Mouse (Mus musculus) limb, embryonic 11.5 days (tissue): Measurements from ENCODE around the gene Patj. TPM values are rescaled to one million over a fixed set of nuclear protein-coding genes. Genes with fewer than 3 reads are reported as not detected.
"Not testable (repeated sequence)": the region's sequence is repeated elsewhere in the genome, so short reads cannot be mapped to it uniquely, and the experiment has no call there.

Source experiments
- ATAC-seq: fragments of 200-750 bp; cut with Nextera tagmentation; 2 replicates; pipeline ENCODE4 v1.8.0; 2017; ENCODE audit warnings: low read depth; ENCODE audit not compliant: insufficient number of reproducible peaks, low FRiP score, low TSS enrichment
- DNase-seq: peaks from one replicate; pipeline ENCODE4 v3.0.0-alpha.2; 2015; ENCODE audit warnings: low spot score
- H3K27ac ChIP-seq: fragments of 300-500 bp; sonication (generic); replicated peaks from 2 replicates; pipeline ENCODE4 v1.5.1; 2014; ENCODE audit warnings: low read depth, mild to moderate bottlenecking, low read length
- H3K27me3 ChIP-seq: fragments of 300-500 bp; sonication (generic); 2 replicates; pipeline ENCODE4 v1.6.1; 2014; ENCODE audit warnings: mild to moderate bottlenecking, low read length, mixed read lengths; ENCODE audit not compliant: control insufficient read depth, insufficient read depth
- H3K36me3 ChIP-seq: fragments of 300-500 bp; sonication (generic); 2 replicates; pipeline ENCODE4 v1.6.1; 2014; ENCODE audit warnings: mild to moderate bottlenecking, low read length, moderate library complexity, mixed read lengths; ENCODE audit not compliant: control insufficient read depth, insufficient read depth
- H3K4me1 ChIP-seq: fragments of 300-500 bp; sonication (generic); 2 replicates; pipeline ENCODE4 v1.6.1; 2014; ENCODE audit warnings: low read length, mixed read lengths; ENCODE audit not compliant: control insufficient read depth, insufficient read depth
- H3K4me2 ChIP-seq: fragments of 300-500 bp; sonication (generic); 2 replicates; pipeline ENCODE4 v1.6.1; 2014; ENCODE audit warnings: low read depth, mild to moderate bottlenecking, moderate library complexity; ENCODE audit not compliant: severe bottlenecking
- H3K4me3 ChIP-seq: fragments of 300-500 bp; sonication (generic); 2 replicates; pipeline ENCODE4 v1.5.1; 2014; ENCODE audit warnings: low read depth, low read length
- H3K9ac ChIP-seq: fragments of 300-500 bp; sonication (generic); 2 replicates; pipeline ENCODE4 v1.6.1; 2014; ENCODE audit warnings: mild to moderate bottlenecking, low read length
- H3K9me3 ChIP-seq: fragments of 300-500 bp; sonication (generic); 2 replicates; pipeline ENCODE4 v1.6.1; 2016; ENCODE audit warnings: low read length; ENCODE audit not compliant: control insufficient read depth
- WGBS: fragments of 180-500 bp; shearing (Covaris S2); extraction: QIAGEN DNeasy Blood & Tissue Kit; methylation state at CpG from one replicate; pipeline ENCODE4 v1.1.7; 2014; 5-methylcytosine and 5-hydroxymethylcytosine counted together
- polyA plus RNA-seq: library from polyadenylated mRNA; unstranded; fragments of >200 nt; fragmentation: Nextera tagmentation; extraction: Ambion mirVana; gene quantifications from 2 replicates; pipeline ENCODE4 v1.2.1, GENCODE M21; 2014

Patj gene
- polyA plus RNA-seq, 1 experiment from 2014 or later, result 19.4 TPM

DNA sequence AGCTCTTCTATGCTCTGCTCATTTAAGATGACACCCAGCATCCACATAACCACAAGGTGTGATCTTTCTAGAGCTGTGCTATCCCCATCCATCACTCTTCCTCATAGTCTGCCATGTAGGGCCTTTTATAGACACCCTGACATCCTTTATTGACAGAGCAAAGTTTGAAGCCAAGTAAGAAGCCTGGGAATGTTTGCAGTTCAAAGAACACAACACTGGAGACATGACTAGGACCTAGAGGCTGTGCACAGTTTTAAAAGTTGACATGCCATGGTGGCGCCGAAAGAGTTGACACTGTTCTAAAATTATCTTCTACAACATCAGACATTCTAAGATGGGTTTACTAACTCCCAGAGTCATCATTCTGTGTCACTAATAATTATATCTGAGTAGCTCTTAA, 214.9 kb downstream of the Patj start:
- H3K9ac ChIP-seq, result no peak overlapping the region
- H3K36me3 ChIP-seq, result no peaks in the 10 kb centered on the region
- no peaks in the 10 kb centered on the region for H3K4me1 ChIP-seq
- no peak for DNase-seq
- no peaks in the 10 kb centered on the region for H3K27me3 ChIP-seq
- no peak overlapping the region for H3K27ac ChIP-seq
- no peak overlapping the region for H3K4me3 ChIP-seq
- H3K9me3 ChIP-seq, result no peaks in the 10 kb centered on the region
- no peak for ATAC-seq
- no peak overlapping the region for H3K4me2 ChIP-seq
- WGBS, result 93% methylated on average over 2 of the region's 2 CpGs

DNA sequence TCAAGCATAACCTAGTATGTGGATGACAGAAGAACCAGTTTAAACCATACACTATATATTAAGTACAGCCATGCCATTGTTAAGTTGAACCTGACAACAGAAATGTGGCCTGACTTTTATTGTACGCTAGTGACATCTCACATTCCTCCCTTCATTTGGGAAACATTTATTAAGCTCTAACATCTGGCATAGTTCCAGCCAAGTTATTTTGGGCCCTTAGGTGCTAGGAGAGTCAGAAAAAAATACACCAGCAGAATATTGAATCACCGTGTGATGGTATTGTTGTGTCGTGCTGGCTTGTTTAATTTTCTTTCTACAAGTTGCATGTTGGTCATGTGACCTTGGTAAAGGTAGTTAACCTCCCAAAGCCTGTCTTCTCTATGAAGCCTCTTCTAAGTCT, 218.8 kb downstream of the Patj start:
- WGBS, result 89% methylated on average over 3 of the region's 3 CpGs
- Histone ChIP-seq H3K4me1 (no peaks in the 10 kb centered on the region), H3K4me2 (no peak overlapping the region), H3K9me3 (no peaks in the 10 kb centered on the region), H3K9ac (no peak overlapping the region), H3K4me3 (no peak overlapping the region), H3K36me3 (no peaks in the 10 kb centered on the region), H3K27me3 (no peaks in the 10 kb centered on the region), H3K27ac (no peak overlapping the region)
- ATAC-seq, result no peak
- no peak for DNase-seq

DNA sequence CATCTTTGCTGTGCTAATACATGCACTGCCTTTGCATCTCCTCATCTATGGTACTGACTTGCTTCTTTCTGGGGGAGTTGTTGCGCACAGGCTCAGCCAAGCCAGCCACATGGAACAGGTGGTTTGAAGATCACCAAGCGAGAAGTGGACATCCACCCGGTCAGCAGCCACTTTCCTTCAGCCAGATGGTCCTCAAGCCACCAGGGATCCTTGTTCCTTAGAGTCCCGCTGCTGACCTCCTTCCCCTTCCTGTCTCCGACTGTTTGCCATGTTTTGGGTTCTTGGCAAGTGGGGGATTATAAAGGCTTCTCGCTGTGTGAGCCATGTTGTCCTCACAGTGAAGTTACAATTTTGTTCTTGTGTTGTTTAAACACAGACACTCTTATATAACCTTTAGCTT, 223.6 kb downstream of the Patj start:
- H3K27ac ChIP-seq, result no peak overlapping the region
- WGBS, result 80% methylated on average over 6 of the region's 6 CpGs
- H3K4me3 ChIP-seq, result no peak overlapping the region
- no peaks in the 10 kb centered on the region for H3K36me3 ChIP-seq
- ATAC-seq, result no peak
- no peaks in the 10 kb centered on the region for H3K9me3 ChIP-seq
- no peak overlapping the region for H3K9ac ChIP-seq
- no peak for DNase-seq
- no peak overlapping the region for H3K4me2 ChIP-seq
- H3K4me1 ChIP-seq, result no peaks in the 10 kb centered on the region
- H3K27me3 ChIP-seq, result no peaks in the 10 kb centered on the region

DNA sequence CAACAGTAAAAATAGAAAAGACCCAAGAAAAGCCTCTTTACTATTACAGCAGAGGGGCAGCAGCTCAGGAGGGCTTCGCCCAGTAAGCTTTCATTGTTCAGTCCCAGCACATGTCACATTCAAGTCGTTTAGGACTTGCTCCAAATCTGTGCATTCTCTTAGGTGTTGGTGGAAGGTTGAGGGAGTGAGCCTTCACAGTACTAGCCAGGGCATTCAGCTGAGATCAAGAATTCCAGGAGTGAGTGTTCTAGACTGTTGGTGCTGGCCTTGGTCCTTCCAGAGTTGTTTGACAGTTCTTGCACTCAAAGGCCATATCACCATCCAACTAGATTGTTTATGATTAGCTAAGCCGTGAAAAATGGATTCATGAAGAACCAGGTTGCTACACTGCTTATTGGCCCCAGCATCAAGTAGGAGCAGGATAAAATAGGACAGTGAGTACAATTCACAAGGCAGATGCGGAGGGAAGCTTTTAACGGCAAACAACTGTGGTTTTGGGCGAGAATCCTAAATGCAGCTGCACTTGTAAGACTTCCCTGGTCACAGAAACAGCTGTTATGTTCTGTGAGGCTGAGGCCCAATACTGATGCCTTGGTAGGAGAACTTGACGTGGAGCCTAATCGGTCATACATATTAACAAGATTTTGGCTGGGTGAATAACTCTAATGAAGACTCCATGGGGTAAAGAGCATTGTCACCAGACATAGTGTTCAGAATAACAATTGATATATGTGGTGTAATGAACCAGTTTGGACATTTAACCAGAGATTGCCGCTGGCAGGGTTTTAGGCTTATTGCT, 225.6 kb downstream of the Patj start:
- DNase-seq (no peak), ATAC-seq (no peak)
- Histone ChIP-seq H3K36me3 (no peaks in the 10 kb centered on the region), H3K4me3 (no peak overlapping the region), H3K4me2 (no peak overlapping the region), H3K9ac (no peak overlapping the region), H3K9me3 (no peaks in the 10 kb centered on the region), H3K4me1 (no peaks in the 10 kb centered on the region), H3K27ac (no peak overlapping the region), H3K27me3 (no peaks in the 10 kb centered on the region)
- 83% methylated on average over 9 of the region's 9 CpGs for WGBS

DNA sequence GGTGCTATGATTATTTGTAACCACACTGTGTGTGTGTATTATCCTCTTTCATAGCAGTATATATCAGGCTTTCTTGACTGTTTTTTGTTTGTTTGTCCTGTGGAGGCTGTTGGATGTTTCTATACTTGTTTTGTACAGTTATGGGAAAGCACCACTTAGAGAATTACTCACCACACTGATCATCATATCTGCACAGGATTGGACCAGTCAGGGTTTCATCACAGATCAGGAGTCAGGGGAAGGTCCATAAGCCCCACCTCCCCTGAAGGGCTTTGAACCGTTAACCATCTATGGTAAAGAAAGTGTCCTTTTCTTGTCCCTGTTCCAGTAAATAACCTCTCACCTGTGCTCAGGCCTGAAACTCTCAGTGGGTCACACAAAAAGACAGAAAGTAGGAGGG, 226.6 kb downstream of the Patj start:
- ATAC-seq, result no peak
- no peaks in the 10 kb centered on the region for H3K27me3 ChIP-seq
- no peak for DNase-seq
- no peaks in the 10 kb centered on the region for H3K36me3 ChIP-seq
- H3K4me2 ChIP-seq, result no peak overlapping the region
- no peaks in the 10 kb centered on the region for H3K9me3 ChIP-seq
- H3K27ac ChIP-seq, result no peak overlapping the region
- no peak overlapping the region for H3K9ac ChIP-seq
- WGBS, result 62% methylated on average over 1 of the region's 1 CpGs
- no peak overlapping the region for H3K4me3 ChIP-seq
- H3K4me1 ChIP-seq, result no peaks in the 10 kb centered on the region

DNA sequence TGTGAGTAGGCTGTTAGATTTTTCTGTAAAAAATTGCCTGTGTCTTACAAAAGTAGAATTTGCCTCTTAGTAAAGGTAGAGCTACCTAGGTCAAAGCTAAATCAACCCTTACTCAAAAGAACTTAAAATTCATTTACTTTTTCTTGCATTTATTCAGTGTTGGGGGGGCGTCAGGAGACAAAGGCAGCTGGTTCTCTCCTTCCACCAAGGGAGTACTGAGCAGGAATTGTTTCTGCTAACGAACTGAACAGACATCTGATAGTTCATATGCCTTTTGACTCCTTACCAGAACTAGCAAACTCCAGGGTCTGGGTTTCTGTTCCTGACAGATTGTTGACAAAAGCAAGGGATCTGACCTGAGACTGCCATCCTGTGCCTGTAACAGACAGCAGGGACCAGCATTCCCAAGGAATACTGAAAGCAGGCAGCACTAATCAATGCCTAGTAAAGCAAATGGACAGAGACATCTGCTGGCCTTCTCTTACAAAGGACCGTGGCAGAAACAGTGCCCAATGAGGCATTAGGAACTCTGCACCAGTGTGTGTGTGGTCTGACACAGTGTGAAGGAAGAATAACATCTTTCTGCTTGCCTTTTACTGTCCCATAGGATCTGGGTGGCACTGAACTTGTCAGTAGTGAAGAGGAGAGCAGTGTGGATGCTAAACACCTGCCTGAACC, 227.6 kb downstream of the Patj start:
- DNase-seq (no peak), ATAC-seq (no peak)
- 37% methylated on average over 3 of the region's 3 CpGs for WGBS
- Histone ChIP-seq H3K4me3 (no peak overlapping the region), H3K36me3 (no peaks in the 10 kb centered on the region), H3K27ac (no peak overlapping the region), H3K9ac (no peak overlapping the region), H3K4me2 (no peak overlapping the region), H3K27me3 (no peaks in the 10 kb centered on the region), H3K9me3 (no peaks in the 10 kb centered on the region), H3K4me1 (no peaks in the 10 kb centered on the region)

DNA sequence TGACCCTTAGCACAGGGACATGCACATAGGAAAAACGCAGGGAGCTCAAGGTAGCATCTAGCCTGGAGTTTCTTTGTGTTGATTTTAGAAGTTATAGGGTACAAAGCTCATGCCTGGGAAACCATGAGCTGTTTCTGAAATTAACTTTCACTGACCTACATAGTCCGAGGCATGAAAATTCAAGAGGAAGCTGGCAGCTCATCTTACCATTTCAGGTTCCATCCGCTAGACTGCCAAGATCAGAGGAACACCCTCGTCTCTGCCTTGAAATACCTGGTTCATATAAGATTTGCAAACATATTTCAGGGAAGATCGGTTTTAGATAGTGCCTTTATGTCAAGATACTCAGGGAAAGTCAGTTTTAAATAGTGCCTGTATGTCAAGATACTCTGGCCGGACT, 232.7 kb downstream of the Patj start:
- WGBS, result 90% methylated on average over 6 of the region's 6 CpGs
- no peaks in the 10 kb centered on the region for H3K9me3 ChIP-seq
- no peak for ATAC-seq

DNA sequence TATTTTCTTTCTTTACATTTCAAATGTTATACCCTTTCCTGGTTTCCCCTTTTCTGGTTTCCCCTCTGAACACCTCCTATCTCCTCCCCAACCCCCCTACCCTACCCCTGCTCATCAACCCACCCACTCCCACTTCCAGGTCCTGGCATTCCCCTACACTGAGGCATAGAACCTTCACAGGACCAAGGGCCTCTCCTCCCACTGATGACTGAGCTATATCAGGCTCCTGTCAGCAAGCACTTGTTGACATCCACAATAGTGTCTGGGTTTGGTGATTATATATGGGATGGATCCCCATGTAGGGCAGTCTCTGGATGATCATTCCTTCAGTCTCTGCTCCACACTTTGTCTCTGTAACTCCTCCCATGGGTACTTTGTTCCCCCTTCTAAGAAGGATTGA, 233.6 kb downstream of the Patj start:
- not testable (repeated sequence) for H3K4me2 ChIP-seq, DNase-seq, H3K36me3 ChIP-seq, H3K27me3 ChIP-seq, H3K27ac ChIP-seq, H3K4me1 ChIP-seq, H3K4me3 ChIP-seq, H3K9me3 ChIP-seq, ATAC-seq, H3K9ac ChIP-seq

More for the DNA sequence above, 232.7 kb downstream of the Patj start:
- H3K9ac ChIP-seq, result no peak overlapping the region
- H3K4me2 ChIP-seq, result no peak overlapping the region
- no peaks in the 10 kb centered on the region for H3K4me1 ChIP-seq
- no peak overlapping the region for H3K27ac ChIP-seq
- no peaks in the 10 kb centered on the region for H3K36me3 ChIP-seq
- DNase-seq, result no peak
- H3K4me3 ChIP-seq, result no peak overlapping the region
- no peaks in the 10 kb centered on the region for H3K27me3 ChIP-seq
